Mouse (Mus musculus): Measurements from ENCODE around the gene Gpr157. TPM values are rescaled to one million over a fixed set of nuclear protein-coding genes. Genes with fewer than 3 reads are reported as not detected.
A peak's percentile ranks its signal among the peaks of the same experiment; 100 is the strongest.

The Gpr157 gene
- polyA plus RNA-seq, 1 experiment from 2014 or later = 0.29 TPM

DNA sequence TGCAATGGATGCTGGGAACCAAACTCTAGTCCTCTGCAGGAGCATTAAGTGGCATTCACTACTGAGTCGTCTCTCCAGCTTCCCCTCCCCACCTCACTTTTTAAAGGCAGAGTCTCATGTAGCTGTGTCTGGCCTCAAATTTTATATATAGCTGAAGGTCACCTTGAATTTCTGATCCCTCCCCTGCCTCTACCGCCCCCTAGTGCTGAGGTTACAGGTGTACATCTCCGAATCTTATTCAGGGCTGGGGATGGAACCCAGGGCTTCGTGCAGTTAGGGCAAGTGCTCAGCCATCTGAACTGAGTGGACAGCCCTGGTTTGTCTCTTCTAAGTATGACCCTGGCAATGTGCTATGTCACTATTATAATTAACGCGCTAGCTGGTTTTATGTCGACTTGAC, 63.9 kb downstream of the Gpr157 start:
- ATAC-seq (ENCODE audit: insufficient number of reproducible peaks, low FRiP score, low TSS enrichment, low read depth) (no peak), DNase-seq (ENCODE audit: low spot score) (no peak)
- H3K27me3 ChIP-seq (ENCODE audit: control insufficient read depth, insufficient read depth, low read length) = no peaks in the 10 kb centered on the region
- 0 out of 2 replicates have a peak, but pooled peaks cover 3% of the 10 kb centered on the region for H3K9me3 ChIP-seq (ENCODE audit: control insufficient read depth, low read length)
- no peak overlapping the region for H3K9ac ChIP-seq (ENCODE audit: low read length)
- no peak overlapping the region for H3K27ac ChIP-seq (replicated peaks; ENCODE audit: low read depth, low read length)
- H3K36me3 ChIP-seq (ENCODE audit: control insufficient read depth, insufficient read depth, low read length) = no peaks in the 10 kb centered on the region
- 80% methylated on average over 7 of the region's 7 CpGs for WGBS
- no peaks in the 10 kb centered on the region for H3K4me1 ChIP-seq (ENCODE audit: control insufficient read depth, insufficient read depth, low read length)
- H3K4me3 ChIP-seq (ENCODE audit: low read depth, low read length) = no peak overlapping the region
- H3K4me2 ChIP-seq (ENCODE audit: low read depth, severe bottlenecking) = no peak overlapping the region

- no peak overlapping the region for H3K27ac ChIP-seq (replicated peaks; ENCODE audit: low read depth, low read length)
- no peaks in the 10 kb centered on the region for H3K36me3 ChIP-seq (ENCODE audit: control insufficient read depth, insufficient read depth, low read length)
- H3K4me1 ChIP-seq (ENCODE audit: control insufficient read depth, insufficient read depth, low read length) = no peaks in the 10 kb centered on the region
- DNase-seq (ENCODE audit: low spot score) (no peak), ATAC-seq (ENCODE audit: insufficient number of reproducible peaks, low FRiP score, low TSS enrichment, low read depth) (no peak)
- 0 out of 2 replicates have a peak, but pooled peaks cover 3% of the 10 kb centered on the region for H3K9me3 ChIP-seq (ENCODE audit: control insufficient read depth, low read length)
- H3K9ac ChIP-seq (ENCODE audit: low read length) = no peak overlapping the region
- no peak overlapping the region for H3K4me3 ChIP-seq (ENCODE audit: low read depth, low read length)
- H3K4me2 ChIP-seq (ENCODE audit: low read depth, severe bottlenecking) = no peak overlapping the region
- no peaks in the 10 kb centered on the region for H3K27me3 ChIP-seq (ENCODE audit: control insufficient read depth, insufficient read depth, low read length)
- WGBS = 87% methylated on average over 8 of the region's 8 CpGs
Measured at GRCm38 (mm10) chr4:150152483-150152882, 65.3 kb downstream of the Gpr157 start.

GRCm38 (mm10) chr4:150155301-150155700, 68.1 kb downstream of the Gpr157 start:
- no peaks in the 10 kb centered on the region for H3K36me3 ChIP-seq (ENCODE audit: control insufficient read depth, insufficient read depth, low read length)
- WGBS = 84% methylated on average over 4 of the region's 4 CpGs
- DNase-seq (ENCODE audit: low spot score) = no peak
- H3K9me3 ChIP-seq (ENCODE audit: control insufficient read depth, low read length) = no peaks in the 10 kb centered on the region
- H3K9ac ChIP-seq (ENCODE audit: low read length) = no peak overlapping the region
- H3K27ac ChIP-seq (replicated peaks; ENCODE audit: low read depth, low read length) = no peak overlapping the region
- H3K4me1 ChIP-seq (ENCODE audit: control insufficient read depth, insufficient read depth, low read length) = no peaks in the 10 kb centered on the region
- ATAC-seq (ENCODE audit: insufficient number of reproducible peaks, low FRiP score, low TSS enrichment, low read depth) = no peak
- no peak overlapping the region for H3K4me3 ChIP-seq (ENCODE audit: low read depth, low read length)
- H3K4me2 ChIP-seq (ENCODE audit: low read depth, severe bottlenecking) = no peak overlapping the region
- H3K27me3 ChIP-seq (ENCODE audit: control insufficient read depth, insufficient read depth, low read length) = no peaks in the 10 kb centered on the region

MicroRNAs within 50 kb of the gene (microRNA counts, 519-probe panel; counts per million panel counts)
- not detected for microRNA mmu-miR-34a

Small RNAs within 50 kb of the gene (microRNA-seq; reads per million reads assigned to microRNA genes)
- 84.2 reads per million, percentile 46 among the genes with 10 or more reads in this experiment for gene Mir34a

Other genes starting within 250 kb of the Gpr157 start
- 12.8 and 16.4 TPM in 2 replicates for gene Spsb1, start 132.3 kb upstream of the Gpr157 start, polyA plus RNA-seq (2014; fragmentation: Nextera tagmentation; extraction: Ambion mirVana)
- gene H6pd, start 78.3 kb upstream of the Gpr157 start, polyA plus RNA-seq (2014; fragmentation: Nextera tagmentation; extraction: Ambion mirVana) = 3.5 and 3.9 TPM in 2 replicates
- gene Slc2a5, start 31.9 kb downstream of the Gpr157 start, polyA plus RNA-seq (2014; fragmentation: Nextera tagmentation; extraction: Ambion mirVana) = 1.1 and 1.8 TPM in 2 replicates
- gene Slc2a7, start 61.6 kb downstream of the Gpr157 start, polyA plus RNA-seq (2014; fragmentation: Nextera tagmentation; extraction: Ambion mirVana) = not detected in 2 replicates
- 0.09 and 0.34 TPM in 2 replicates for gene Car6, start 114.0 kb downstream of the Gpr157 start, polyA plus RNA-seq (2014; fragmentation: Nextera tagmentation; extraction: Ambion mirVana)
- 2,196 and 2,311 TPM in 2 replicates for gene Eno1, start 149.4 kb downstream of the Gpr157 start, polyA plus RNA-seq (2014; fragmentation: Nextera tagmentation; extraction: Ambion mirVana)
- 37.9 and 44.9 TPM in 2 replicates for gene Rere, start 194.3 kb downstream of the Gpr157 start, polyA plus RNA-seq (2014; fragmentation: Nextera tagmentation; extraction: Ambion mirVana)

Measured in limb, embryonic 11.5 days (tissue).